Mouse (Mus musculus): Measurements from ENCODE around the gene Creb3l4.

GRCm38 (mm10) chr3:90275286-90275685 is 32.0 kb upstream of the Creb3l4 start:
- TF ChIP-seq CTCF (IDR thresholded peaks at IDR 0.05; ENCODE audit: borderline replicate concordance, insufficient read depth, low read length) (no peak), POLR2A (IDR thresholded peaks at IDR 0.05; ENCODE audit: low read depth, low read length) (no peak)
